Mouse (Mus musculus) megakaryocyte-erythroid progenitor cell, adult 5-6 weeks (primary cell): ENCODE results near the gene Gm26566. TPM values are rescaled to one million over a fixed set of nuclear protein-coding genes. Genes with fewer than 3 reads are reported as not detected.

Experiments
- ATAC-seq: replicated peaks from 2 replicates; pipeline ENCODE4 v1.8.0; 2016; ENCODE audit warnings: mild to moderate bottlenecking, inconsistent platforms; ENCODE audit not compliant: severe bottlenecking, poor library complexity, low FRiP score, low TSS enrichment
- total RNA-seq, 2 experiments: library from RNA; stranded (forward) in 1 of 2; stranded (reverse) in 1 of 2; fragments of 200-1000, 215-1000 nt in 1 of 2; fragments of >200 nt in 1 of 2; fragmentation: Nextera tagmentation in 1 of 2; gene quantifications; 2 replicates each; pipeline ENCODE4 v1.2.3; 2014 to 2017

Gm26566 gene
- total RNA-seq (2014; fragmentation: Nextera tagmentation) (not detected in 2 replicates), total RNA-seq (2017) (1.1 and 1.5 TPM in 2 replicates)

GRCm38 (mm10) chr4:88721791-88722721 lies at the start of gene Gm26566, which contains the start of gene Klhl9:
Gm26566 (plus strand) TSS chr4:88721805.
Klhl9 (minus strand) TSS chr4:88722465.
- peak; percentile 89 for ATAC-seq

GRCm38 (mm10) chr4:88676824-88677223 lies 44.8 kb upstream of the Gm26566 start, which contains the start of gene Ifna16:
Ifna16 (minus strand) TSS chr4:88676924.
- no peak for ATAC-seq

GRCm38 (mm10) chr4:88680362-88680761 lies 41.2 kb upstream of the Gm26566 start:
- 0 out of 2 replicates have a peak, but pooled peaks have one; percentile 56 for ATAC-seq

GRCm38 (mm10) chr4:88681353-88681752 lies 40.3 kb upstream of the Gm26566 start:
- no peak for ATAC-seq

- ATAC-seq: no peak
Observed at GRCm38 (mm10) chr4:88683812-88684211, 37.8 kb upstream of the Gm26566 start, which contains the start of gene Ifna2. Ifna2 (minus strand) TSS chr4:88683912.

- no peak for ATAC-seq
Observed at GRCm38 (mm10) chr4:88691259-88691658, 30.3 kb upstream of the Gm26566 start, which contains the start of gene Ifnab. Ifnab (minus strand) TSS chr4:88691359.

GRCm38 (mm10) chr4:88692537-88692936 lies 29.1 kb upstream of the Gm26566 start:
- no peak for ATAC-seq

- ATAC-seq: no peak
Observed at GRCm38 (mm10) chr4:88693392-88693791, 28.2 kb upstream of the Gm26566 start.

- ATAC-seq: peak; percentile 99
Observed at GRCm38 (mm10) chr4:88696237-88696884, 25.2 kb upstream of the Gm26566 start.

GRCm38 (mm10) chr4:88697108-88697507 lies 24.5 kb upstream of the Gm26566 start:
- no peak for ATAC-seq

- ATAC-seq: no peak
Observed at GRCm38 (mm10) chr4:88697753-88698152, 23.9 kb upstream of the Gm26566 start.

GRCm38 (mm10) chr4:88698781-88699180 lies 22.8 kb upstream of the Gm26566 start:
- ATAC-seq: no peak

GRCm38 (mm10) chr4:88699301-88699700 lies 22.3 kb upstream of the Gm26566 start:
- ATAC-seq: no peak

- ATAC-seq: no peak
Observed at GRCm38 (mm10) chr4:88705924-88706323, 15.7 kb upstream of the Gm26566 start.

GRCm38 (mm10) chr4:88707128-88707826 lies 14.3 kb upstream of the Gm26566 start:
- ATAC-seq: no peak

- ATAC-seq: no peak
Observed at GRCm38 (mm10) chr4:88714281-88714680, 7.3 kb upstream of the Gm26566 start.

- ATAC-seq: no peak
Observed at GRCm38 (mm10) chr4:88715059-88715458, 6.5 kb upstream of the Gm26566 start.

- no peak for ATAC-seq
Observed at GRCm38 (mm10) chr4:88718715-88719114, 2.9 kb upstream of the Gm26566 start.

GRCm38 (mm10) chr4:88723497-88724090 lies 2.0 kb downstream of the Gm26566 start:
- no peak for ATAC-seq
